Mouse (Mus musculus) intestine, postnatal 0 days (tissue): ENCODE results near the gene Fsd1. TPM values are rescaled to one million over a fixed set of nuclear protein-coding genes. Genes with fewer than 3 reads are reported as not detected.
A peak's percentile ranks its signal among the peaks of the same experiment; 100 is the strongest.

Experiments used
- ATAC-seq: fragments of 200-750 bp; cut with Nextera tagmentation; 2 replicates; pipeline ENCODE4 v1.8.0; 2017; ENCODE audit warnings: mild to moderate bottlenecking, moderate TSS enrichment, moderate library complexity
- H3K27ac ChIP-seq: fragments of 300-500 bp; sonication (generic); 2 replicates; pipeline ENCODE4 v1.5.1; 2014; ENCODE audit warnings: mild to moderate bottlenecking, low read depth, low read length, moderate library complexity
- H3K27me3 ChIP-seq: fragments of 300-500 bp; sonication (generic); replicated peaks from 2 replicates; pipeline ENCODE4 v1.6.1; 2014; ENCODE audit warnings: low read length, mixed read lengths; ENCODE audit not compliant: control insufficient read depth, insufficient read depth
- H3K36me3 ChIP-seq: fragments of 300-500 bp; sonication (generic); 2 replicates; pipeline ENCODE4 v1.6.1; 2014; ENCODE audit warnings: mild to moderate bottlenecking, moderate library complexity; ENCODE audit not compliant: control insufficient read depth, insufficient read depth
- H3K4me1 ChIP-seq: fragments of 300-500 bp; sonication (generic); replicated peaks from 2 replicates; pipeline ENCODE4 v1.6.1; 2014; ENCODE audit warnings: antibody characterized with exemption, low read length, mixed read lengths; ENCODE audit not compliant: control insufficient read depth, insufficient read depth
- H3K4me2 ChIP-seq: fragments of 300-500 bp; sonication (generic); replicated peaks from 2 replicates; pipeline ENCODE4 v1.6.1; 2014; ENCODE audit warnings: low read depth, mild to moderate bottlenecking, moderate library complexity
- H3K4me3 ChIP-seq: fragments of 300-500 bp; sonication (generic); 2 replicates; pipeline ENCODE4 v1.5.1; 2014; ENCODE audit warnings: low read depth, low read length
- H3K9ac ChIP-seq: fragments of 300-500 bp; sonication (generic); 2 replicates; pipeline ENCODE4 v1.6.1; 2014; ENCODE audit warnings: mild to moderate bottlenecking, low read depth, low read length
- H3K9me3 ChIP-seq: fragments of 300-500 bp; sonication (generic); 2 replicates; pipeline ENCODE4 v1.6.1; 2016; ENCODE audit warnings: mixed run types; ENCODE audit not compliant: control insufficient read depth
- CTCF ChIP-seq: sonication (generic); IDR thresholded peaks from 2 replicates; pipeline ENCODE4 v1.5.1; 2016; ENCODE audit warnings: low read depth, mild to moderate bottlenecking, control low read depth, antibody characterized with exemption, moderate library complexity
- WGBS: fragments of 180-500 bp; shearing (Covaris S2); extraction: QIAGEN DNeasy Blood & Tissue Kit; methylation state at CpG from one replicate; pipeline ENCODE4 v1.1.7; 2014; 5-methylcytosine and 5-hydroxymethylcytosine counted together
- polyA plus RNA-seq: library from polyadenylated mRNA; unstranded; fragments of >200 nt; fragmentation: Nextera tagmentation; extraction: Ambion mirVana; gene quantifications from 2 replicates; pipeline ENCODE4 v1.2.1, GENCODE M21; 2015

The Fsd1 gene
- polyA plus RNA-seq, 1 experiment from 2014 or later: 3.6 TPM

GRCm38 (mm10) chr17:55950601-55951000 is 35.7 kb upstream of the Fsd1 start:
- H3K9me3 ChIP-seq: no peaks in the 10 kb centered on the region
- no peak overlapping the region for H3K4me3 ChIP-seq
- 73% methylated on average over 9 of the region's 9 CpGs for WGBS
- no peak for TF ChIP-seq CTCF
- no peaks in the 10 kb centered on the region for H3K36me3 ChIP-seq
- ATAC-seq: no peak
- 0 out of 2 replicates have a peak, but pooled peaks cover 10% of the 10 kb centered on the region for H3K27me3 ChIP-seq
- no peak overlapping the region for H3K9ac ChIP-seq
- H3K27ac ChIP-seq: no peak overlapping the region
- H3K4me1 ChIP-seq: no peaks in the 10 kb centered on the region
- H3K4me2 ChIP-seq: no peak overlapping the region

- Histone ChIP-seq H3K27me3 (0 out of 2 replicates have a peak, but pooled peaks cover 10% of the 10 kb centered on the region), H3K4me3 (no peak overlapping the region), H3K36me3 (no peaks in the 10 kb centered on the region), H3K27ac (no peak overlapping the region), H3K4me1 (no peaks in the 10 kb centered on the region), H3K9ac (no peak overlapping the region), H3K9me3 (no peaks in the 10 kb centered on the region), H3K4me2 (no peak overlapping the region)
- no peak for ATAC-seq
- no peak for TF ChIP-seq CTCF
These were observed 34.3 kb upstream of the Fsd1 start for GRCm38 (mm10) chr17:55952041-55952440.

- TF ChIP-seq CTCF: no peak
- H3K9me3 ChIP-seq: no peaks in the 10 kb centered on the region
- no peaks in the 10 kb centered on the region for H3K36me3 ChIP-seq
- no peaks in the 10 kb centered on the region for H3K4me1 ChIP-seq
- WGBS: 65% methylated on average over 6 of the region's 6 CpGs
- 0 out of 2 replicates have a peak, but pooled peaks cover 10% of the 10 kb centered on the region for H3K27me3 ChIP-seq
- ATAC-seq: no peak
- no peak within 1 kb of the TSS for H3K4me3 ChIP-seq
- no peak within 1 kb of the TSS for H3K27ac ChIP-seq
- H3K9ac ChIP-seq: no peak within 1 kb of the TSS
- H3K4me2 ChIP-seq: no peak within 1 kb of the TSS
These were observed 33.8 kb upstream of the Fsd1 start, which contains the start of gene Ebi3 for GRCm38 (mm10) chr17:55952447-55953027. Gene Ebi3, plus strand, starts transcription at chr17:55952640.

GRCm38 (mm10) chr17:55953751-55954150 is 32.6 kb upstream of the Fsd1 start:
- Histone ChIP-seq H3K9ac (no peak overlapping the region), H3K36me3 (no peaks in the 10 kb centered on the region), H3K4me1 (0 out of 2 replicates have a peak, but pooled peaks cover 2% of the 10 kb centered on the region), H3K9me3 (no peaks in the 10 kb centered on the region), H3K4me3 (no peak overlapping the region), H3K27ac (no peak overlapping the region), H3K27me3 (0 out of 2 replicates have a peak, but pooled peaks cover 10% of the 10 kb centered on the region), H3K4me2 (no peak overlapping the region)
- no peak for ATAC-seq
- TF ChIP-seq CTCF: no peak
- 80% methylated on average over 6 of the region's 6 CpGs for WGBS

GRCm38 (mm10) chr17:55954229-55954628 is 32.1 kb upstream of the Fsd1 start:
- H3K4me2 ChIP-seq: no peak overlapping the region
- H3K36me3 ChIP-seq: no peaks in the 10 kb centered on the region
- no peak overlapping the region for H3K27ac ChIP-seq
- no peak overlapping the region for H3K4me3 ChIP-seq
- H3K4me1 ChIP-seq: 0 out of 2 replicates have a peak, but pooled peaks cover 2% of the 10 kb centered on the region
- no peak overlapping the region for H3K9ac ChIP-seq
- no peak for ATAC-seq
- no peaks in the 10 kb centered on the region for H3K9me3 ChIP-seq
- H3K27me3 ChIP-seq: 0 out of 2 replicates have a peak, but pooled peaks cover 10% of the 10 kb centered on the region
- 35% methylated on average over 16 of the region's 16 CpGs for WGBS
- TF ChIP-seq CTCF: no peak

- no peak overlapping the region for H3K9ac ChIP-seq
- TF ChIP-seq CTCF: no peak
These were observed 30.2 kb upstream of the Fsd1 start for GRCm38 (mm10) chr17:55956129-55956528.

More at GRCm38 (mm10) chr17:55956129-55956528, 30.2 kb upstream of the Fsd1 start:
- Histone ChIP-seq H3K27me3 (0 out of 2 replicates have a peak, but pooled peaks cover 10% of the 10 kb centered on the region), H3K4me3 (peak overlapping the region; percentile 39), H3K36me3 (0 out of 2 replicates have a peak, but pooled peaks cover 5% of the 10 kb centered on the region), H3K4me1 (0 out of 2 replicates have a peak, but pooled peaks cover 2% of the 10 kb centered on the region), H3K4me2 (peak overlapping the region; percentile 67), H3K9me3 (no peaks in the 10 kb centered on the region), H3K27ac (no peak overlapping the region)
- ATAC-seq: peak; percentile 42
- 3% methylated on average over 26 of the region's 26 CpGs for WGBS
